Mouse (Mus musculus): Measurements from ENCODE around the gene Lifr. TPM values are rescaled to one million over a fixed set of nuclear protein-coding genes. Genes with fewer than 3 reads are reported as not detected.

Lifr gene
- polyA plus RNA-seq (2012; rRNA removed) = 18.7 and 19.9 TPM in 2 replicates

GRCm38 (mm10) chr15:7090211-7090765 is at the start of gene Lifr:
Gene Lifr (plus strand): TSS chr15:7090614.
- no peaks in the 10 kb centered on the region for H3K27me3 ChIP-seq (ENCODE audit: control insufficient read depth, insufficient read depth, low read length)
- WGBS = 85% methylated on average over 8 of the region's 8 CpGs
- no peak within 1 kb of the TSS for H3K4me3 ChIP-seq (replicated peaks; ENCODE audit: insufficient read depth, low read depth, low read length)
- no peak within 1 kb of the TSS for H3K27ac ChIP-seq (ENCODE audit: insufficient read depth, low read length)
- TF ChIP-seq POLR2A (IDR thresholded peaks at IDR 0.05; ENCODE audit: borderline replicate concordance, insufficient read depth, low read length) (no peak), CTCF (IDR thresholded peaks at IDR 0.05; ENCODE audit: borderline replicate concordance, insufficient read depth, low read depth, low read length) (no peak)
- no peaks in the 10 kb centered on the region for H3K4me1 ChIP-seq (ENCODE audit: control insufficient read depth, insufficient read depth, low read length)
- DNase-seq = no peak

GRCm38 (mm10) chr15:7044081-7044749 is 46.2 kb upstream of the Lifr start:
- no peak for TF ChIP-seq CTCF (IDR thresholded peaks at IDR 0.05; ENCODE audit: borderline replicate concordance, insufficient read depth, low read depth, low read length)
- TF ChIP-seq POLR2A (IDR thresholded peaks at IDR 0.05; ENCODE audit: borderline replicate concordance, insufficient read depth, low read length) = no peak
- Histone ChIP-seq H3K4me3 (replicated peaks; ENCODE audit: insufficient read depth, low read depth, low read length) (no peak overlapping the region), H3K27ac (ENCODE audit: insufficient read depth, low read length) (no peak overlapping the region), H3K4me1 (ENCODE audit: control insufficient read depth, insufficient read depth, low read length) (no peaks in the 10 kb centered on the region), H3K27me3 (ENCODE audit: control insufficient read depth, insufficient read depth, low read length) (no peaks in the 10 kb centered on the region)
- no peak for DNase-seq
- WGBS = 86% methylated on average over 11 of the region's 11 CpGs

- WGBS = 54% methylated on average over 4 of the region's 4 CpGs
- no peak for TF ChIP-seq CTCF (IDR thresholded peaks at IDR 0.05; ENCODE audit: borderline replicate concordance, insufficient read depth, low read depth, low read length)
- TF ChIP-seq POLR2A (IDR thresholded peaks at IDR 0.05; ENCODE audit: borderline replicate concordance, insufficient read depth, low read length) = no peak
- Histone ChIP-seq H3K4me3 (replicated peaks; ENCODE audit: insufficient read depth, low read depth, low read length) (no peak overlapping the region), H3K27ac (ENCODE audit: insufficient read depth, low read length) (no peak overlapping the region), H3K4me1 (ENCODE audit: control insufficient read depth, insufficient read depth, low read length) (no peaks in the 10 kb centered on the region), H3K27me3 (ENCODE audit: control insufficient read depth, insufficient read depth, low read length) (no peaks in the 10 kb centered on the region)
- DNase-seq = no peak
Measured at GRCm38 (mm10) chr15:7045056-7045455, 45.4 kb upstream of the Lifr start.

- WGBS = 41% methylated on average over 3 of the region's 3 CpGs
- no peaks in the 10 kb centered on the region for H3K4me1 ChIP-seq (ENCODE audit: control insufficient read depth, insufficient read depth, low read length)
- H3K27ac ChIP-seq (ENCODE audit: insufficient read depth, low read length) = no peak overlapping the region
- TF ChIP-seq POLR2A (IDR thresholded peaks at IDR 0.05; ENCODE audit: borderline replicate concordance, insufficient read depth, low read length) = no peak
- TF ChIP-seq CTCF (IDR thresholded peaks at IDR 0.05; ENCODE audit: borderline replicate concordance, insufficient read depth, low read depth, low read length) = no peak
- no peak overlapping the region for H3K4me3 ChIP-seq (replicated peaks; ENCODE audit: insufficient read depth, low read depth, low read length)
- DNase-seq = no peak
- no peaks in the 10 kb centered on the region for H3K27me3 ChIP-seq (ENCODE audit: control insufficient read depth, insufficient read depth, low read length)
Measured at GRCm38 (mm10) chr15:7047931-7048330, 42.5 kb upstream of the Lifr start.

GRCm38 (mm10) chr15:7048916-7049315 is 41.5 kb upstream of the Lifr start:
- no peaks in the 10 kb centered on the region for H3K27me3 ChIP-seq (ENCODE audit: control insufficient read depth, insufficient read depth, low read length)
- no peaks in the 10 kb centered on the region for H3K4me1 ChIP-seq (ENCODE audit: control insufficient read depth, insufficient read depth, low read length)
- no peak overlapping the region for H3K27ac ChIP-seq (ENCODE audit: insufficient read depth, low read length)
- DNase-seq = no peak
- TF ChIP-seq POLR2A (IDR thresholded peaks at IDR 0.05; ENCODE audit: borderline replicate concordance, insufficient read depth, low read length) (no peak), CTCF (IDR thresholded peaks at IDR 0.05; ENCODE audit: borderline replicate concordance, insufficient read depth, low read depth, low read length) (no peak)
- 83% methylated on average over 8 of the region's 8 CpGs for WGBS
- H3K4me3 ChIP-seq (replicated peaks; ENCODE audit: insufficient read depth, low read depth, low read length) = no peak overlapping the region

GRCm38 (mm10) chr15:7051666-7052065 is 38.7 kb upstream of the Lifr start:
- 89% methylated on average over 2 of the region's 2 CpGs for WGBS
- TF ChIP-seq CTCF (IDR thresholded peaks at IDR 0.05; ENCODE audit: borderline replicate concordance, insufficient read depth, low read depth, low read length) (no peak), POLR2A (IDR thresholded peaks at IDR 0.05; ENCODE audit: borderline replicate concordance, insufficient read depth, low read length) (no peak)
- DNase-seq = no peak
- Histone ChIP-seq H3K27ac (ENCODE audit: insufficient read depth, low read length) (no peak overlapping the region), H3K4me3 (replicated peaks; ENCODE audit: insufficient read depth, low read depth, low read length) (no peak overlapping the region), H3K4me1 (ENCODE audit: control insufficient read depth, insufficient read depth, low read length) (no peaks in the 10 kb centered on the region), H3K27me3 (ENCODE audit: control insufficient read depth, insufficient read depth, low read length) (no peaks in the 10 kb centered on the region)

- Histone ChIP-seq H3K27ac (ENCODE audit: insufficient read depth, low read length) (no peak overlapping the region), H3K27me3 (ENCODE audit: control insufficient read depth, insufficient read depth, low read length) (no peaks in the 10 kb centered on the region), H3K4me3 (replicated peaks; ENCODE audit: insufficient read depth, low read depth, low read length) (no peak overlapping the region), H3K4me1 (ENCODE audit: control insufficient read depth, insufficient read depth, low read length) (no peaks in the 10 kb centered on the region)
- WGBS = 93% methylated on average over 2 of the region's 2 CpGs
- no peak for DNase-seq
- TF ChIP-seq CTCF (IDR thresholded peaks at IDR 0.05; ENCODE audit: borderline replicate concordance, insufficient read depth, low read depth, low read length) (no peak), POLR2A (IDR thresholded peaks at IDR 0.05; ENCODE audit: borderline replicate concordance, insufficient read depth, low read length) (no peak)
Measured at GRCm38 (mm10) chr15:7052117-7052516, 38.3 kb upstream of the Lifr start.

GRCm38 (mm10) chr15:7056851-7057250 is 33.6 kb upstream of the Lifr start:
- no peaks in the 10 kb centered on the region for H3K27me3 ChIP-seq (ENCODE audit: control insufficient read depth, insufficient read depth, low read length)
- WGBS = 73% methylated on average over 3 of the region's 3 CpGs
- no peak for DNase-seq

More at GRCm38 (mm10) chr15:7056851-7057250, 33.6 kb upstream of the Lifr start:
- no peaks in the 10 kb centered on the region for H3K4me1 ChIP-seq (ENCODE audit: control insufficient read depth, insufficient read depth, low read length)
- TF ChIP-seq CTCF (IDR thresholded peaks at IDR 0.05; ENCODE audit: borderline replicate concordance, insufficient read depth, low read depth, low read length) (no peak), POLR2A (IDR thresholded peaks at IDR 0.05; ENCODE audit: borderline replicate concordance, insufficient read depth, low read length) (no peak)
- no peak overlapping the region for H3K27ac ChIP-seq (ENCODE audit: insufficient read depth, low read length)
- H3K4me3 ChIP-seq (replicated peaks; ENCODE audit: insufficient read depth, low read depth, low read length) = no peak overlapping the region
